Comparison of ENCODE assay signal across 12 mouse cellular contexts in the genomic region with DNA sequence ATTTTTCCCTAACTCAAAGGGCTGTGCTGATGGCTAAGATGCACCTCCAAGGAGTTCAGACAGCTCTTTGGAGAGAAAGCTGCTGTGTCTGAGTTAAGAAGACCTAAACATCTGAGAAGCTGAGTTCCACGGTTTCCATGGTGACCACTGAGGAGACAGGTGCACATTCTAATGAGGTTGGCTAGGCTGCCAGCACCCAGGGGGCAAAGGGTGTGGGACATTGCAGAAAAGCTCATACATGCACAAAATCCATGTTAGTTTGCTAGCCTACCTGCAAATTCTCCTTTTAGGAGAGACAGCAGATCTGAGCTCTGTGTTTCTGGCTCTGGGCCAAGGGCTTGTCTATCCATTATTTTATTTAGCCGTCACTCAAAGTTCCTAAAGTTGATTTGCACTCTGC.
DNase-seq lines count a peak whose midpoint lies in the region; ATAC-seq and TF ChIP-seq lines count a peak whose summit lies in the region.
"Had no signal": no experiment of that assay in that cellular context is flagged by ENCODE, and none has a peak within 500 bp of the region (broad histone marks: within the 10 kb centered on the region; RNA-seq: fewer than 3 reads in every experiment).

No protein-coding gene starts in this region.

- no peaks in the 10 kb centered on the region for H3K9me3 ChIP-seq in forebrain, postnatal 0 days (ENCODE audit: low read length)
- no peaks in the 10 kb centered on the region for H3K9me3 ChIP-seq in midbrain, embryonic 15.5 days
- no peaks in the 10 kb centered on the region for H3K9me3 ChIP-seq in kidney, embryonic 15.5 days (replicated peaks)

- WGBS in forebrain, postnatal 0 days: 27% methylated on average over 2 of the region's 2 CpGs
- WGBS in midbrain, embryonic 15.5 days: 42% methylated on average over 2 of the region's 2 CpGs
- 85% methylated on average over 2 of the region's 2 CpGs for WGBS in kidney, embryonic 15.5 days

- no peak for TF ChIP-seq CTCF in forebrain, postnatal 0 days (IDR thresholded peaks at IDR 0.05; ENCODE audit: low read depth)

- peak overlapping the region; percentile 54; the same call in 1 of the 2 replicates for H3K27ac ChIP-seq in forebrain, postnatal 0 days (ENCODE audit: low read depth, low read length)
- peak overlapping the region; percentile 67 for H3K27ac ChIP-seq in midbrain, embryonic 15.5 days
- H3K27ac ChIP-seq in kidney, embryonic 15.5 days: no peak overlapping the region
- H3K27ac ChIP-seq: layer of hippocampus, adult 2 months; stomach, postnatal 0 days had no signal

- no peaks in the 10 kb centered on the region for H3K27me3 ChIP-seq in forebrain, postnatal 0 days (ENCODE audit: insufficient read depth, low read length)
- H3K27me3 ChIP-seq in midbrain, embryonic 15.5 days (replicated peaks): no peaks in the 10 kb centered on the region
- H3K27me3 ChIP-seq in kidney, embryonic 15.5 days: no peaks in the 10 kb centered on the region

- H3K36me3 ChIP-seq in forebrain, postnatal 0 days (ENCODE audit: insufficient read depth): no peaks in the 10 kb centered on the region
- H3K36me3 ChIP-seq in midbrain, embryonic 15.5 days (replicated peaks): no peaks in the 10 kb centered on the region
- no peaks in the 10 kb centered on the region for H3K36me3 ChIP-seq in kidney, embryonic 15.5 days

- peak; percentile 51 for ATAC-seq in forebrain, postnatal 0 days
- ATAC-seq in midbrain, embryonic 15.5 days (replicated peaks): peak; percentile 81
- ATAC-seq in kidney, embryonic 15.5 days (replicated peaks; ENCODE audit: low FRiP score): no peak
- ATAC-seq: intestine, embryonic 16.5 days had no signal

- H3K9ac ChIP-seq in forebrain, postnatal 0 days: no peak overlapping the region
- no peak overlapping the region for H3K9ac ChIP-seq in midbrain, embryonic 15.5 days
- no peak overlapping the region for H3K9ac ChIP-seq in kidney, embryonic 15.5 days

- H3K4me1 ChIP-seq in forebrain, postnatal 0 days (ENCODE audit: insufficient read depth): peaks cover 14% of the 10 kb centered on the region; the same call in 1 of the 2 replicates
- peaks cover 31% of the 10 kb centered on the region for H3K4me1 ChIP-seq in midbrain, embryonic 15.5 days
- no peaks in the 10 kb centered on the region for H3K4me1 ChIP-seq in kidney, embryonic 15.5 days

- peak; percentile 17 for DNase-seq in retina, postnatal 1 day
- no peak for DNase-seq in retina, embryonic 14.5 days (ENCODE audit: low spot score)
- DNase-seq in cerebellum, adult 8-10 months: peak; percentile 60
- peak; percentile 44 for DNase-seq in forebrain, postnatal 0 days
- DNase-seq in urinary bladder, postnatal 4 days (ENCODE audit: low spot score in 2 of 2): no peak
- DNase-seq in adrenal gland, adult (ENCODE audit: inconsistent age in 2 of 2, low spot score in 1 of 2): no peak
- DNase-seq: adrenal gland, postnatal 14 days had no signal

- H3K4me2 ChIP-seq in forebrain, postnatal 0 days (ENCODE audit: low read depth): no peak overlapping the region
- H3K4me2 ChIP-seq in midbrain, embryonic 15.5 days: 0 out of 2 replicates have a peak overlapping the region, but pooled peaks have one; percentile 8
- no peak overlapping the region for H3K4me2 ChIP-seq in kidney, embryonic 15.5 days

- no peak overlapping the region for H3K4me3 ChIP-seq in forebrain, postnatal 0 days (ENCODE audit: low read depth, low read length)
- no peak overlapping the region for H3K4me3 ChIP-seq in midbrain, embryonic 15.5 days
- H3K4me3 ChIP-seq in kidney, embryonic 15.5 days (replicated peaks): no peak overlapping the region
- H3K4me3 ChIP-seq: layer of hippocampus, adult 2 months had no signal

Comparison
In these comparisons a context has a peak if more than half of its experiments do, and no peak if none do; other contexts are left out.
1. DNase-seq: peak in retina, postnatal 1 day (single experiment), cerebellum, adult 8-10 months (single experiment) and forebrain, postnatal 0 days (single experiment); none in retina, embryonic 14.5 days (single experiment), urinary bladder, postnatal 4 days (0 of 2) and adrenal gland, adult (0 of 2).